17 mouse cellular contexts compared by ENCODE assay signal in the genomic region with DNA sequence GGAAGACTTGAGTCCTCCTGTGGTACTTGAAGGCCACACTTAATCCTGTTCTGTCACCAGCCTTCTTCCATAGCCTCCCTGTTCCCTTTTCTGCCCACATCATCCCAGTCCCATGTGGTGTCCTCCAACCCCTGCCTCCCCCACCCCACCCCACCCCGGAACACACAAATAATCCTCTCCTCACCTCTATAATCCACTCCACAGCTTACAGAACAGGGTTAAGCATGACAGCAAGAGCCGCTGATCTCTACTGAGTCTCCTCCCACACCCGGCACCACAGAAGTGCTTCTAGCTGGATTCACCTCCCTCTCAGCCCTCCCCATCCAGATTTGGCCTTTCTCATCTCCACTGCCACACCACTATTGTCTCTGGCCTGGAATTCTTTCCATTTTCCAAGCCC. TPM values are rescaled to one million over a fixed set of nuclear protein-coding genes. Genes with fewer than 3 reads are reported as not detected.
DNase-seq lines count a peak whose midpoint lies in the region; ATAC-seq and TF ChIP-seq lines count a peak whose summit lies in the region.
"Had no signal": no experiment of that assay in that cellular context is flagged by ENCODE, and none has a peak within 500 bp of the region (broad histone marks: within the 10 kb centered on the region; RNA-seq: fewer than 3 reads in every experiment).

No protein-coding gene starts in this region.

- peaks cover 74% of the 10 kb centered on the region for H3K27me3 ChIP-seq in hindbrain, embryonic 12.5 days
- H3K27me3 ChIP-seq in hindbrain, postnatal 0 days (ENCODE audit: insufficient read depth, low read length) = peaks cover 32% of the 10 kb centered on the region
- peaks cover 71% of the 10 kb centered on the region for H3K27me3 ChIP-seq in midbrain, embryonic 13.5 days
- peaks cover 47% of the 10 kb centered on the region for H3K27me3 ChIP-seq in midbrain, embryonic 16.5 days (ENCODE audit: control insufficient read depth, insufficient read depth, low read depth, low read length)

- H3K4me1 ChIP-seq in hindbrain, embryonic 12.5 days = peaks cover 66% of the 10 kb centered on the region
- no peaks in the 10 kb centered on the region; the same call in 1 of the 2 replicates for H3K4me1 ChIP-seq in hindbrain, postnatal 0 days (ENCODE audit: insufficient read depth, low read length)
- H3K4me1 ChIP-seq in midbrain, embryonic 13.5 days (replicated peaks) = peaks cover 42% of the 10 kb centered on the region
- H3K4me1 ChIP-seq in midbrain, embryonic 16.5 days (ENCODE audit: control insufficient read depth, insufficient read depth, low read length) = peaks cover 25% of the 10 kb centered on the region

- H3K36me3 ChIP-seq in hindbrain, embryonic 12.5 days = no peaks in the 10 kb centered on the region
- no peaks in the 10 kb centered on the region for H3K36me3 ChIP-seq in hindbrain, postnatal 0 days (ENCODE audit: insufficient read depth, low read length)
- no peaks in the 10 kb centered on the region for H3K36me3 ChIP-seq in midbrain, embryonic 13.5 days
- no peaks in the 10 kb centered on the region for H3K36me3 ChIP-seq in midbrain, embryonic 16.5 days (ENCODE audit: control insufficient read depth, insufficient read depth, low read length)
- H3K36me3 ChIP-seq: heart, embryonic 15.5 days; limb, embryonic 12.5 days; liver, embryonic 15.5 days had no signal

- no peak for TF ChIP-seq CTCF in hindbrain, postnatal 0 days (IDR thresholded peaks at IDR 0.05; ENCODE audit: low read depth)

- peak overlapping the region; percentile 29; the same call in 1 of the 2 replicates for H3K4me2 ChIP-seq in hindbrain, embryonic 12.5 days (replicated peaks)
- H3K4me2 ChIP-seq in hindbrain, postnatal 0 days (ENCODE audit: low read depth, low read length) = no peak overlapping the region
- no peak overlapping the region for H3K4me2 ChIP-seq in midbrain, embryonic 13.5 days (replicated peaks)
- H3K4me2 ChIP-seq in midbrain, embryonic 16.5 days (ENCODE audit: low read length) = no peak overlapping the region
- H3K4me2 ChIP-seq: limb, embryonic 12.5 days; liver, embryonic 15.5 days had no signal

- peak overlapping the region; percentile 79 for H3K27ac ChIP-seq in hindbrain, embryonic 12.5 days
- no peak overlapping the region for H3K27ac ChIP-seq in hindbrain, postnatal 0 days
- H3K27ac ChIP-seq in midbrain, embryonic 13.5 days = 0 out of 2 replicates have a peak overlapping the region, but pooled peaks have one; percentile 41
- no peak overlapping the region for H3K27ac ChIP-seq in midbrain, embryonic 16.5 days (ENCODE audit: low read length)
- H3K27ac ChIP-seq: heart, embryonic 15.5 days; limb, embryonic 12.5 days; liver, embryonic 15.5 days had no signal

- WGBS in hindbrain, embryonic 12.5 days = 37% methylated on average over 3 of the region's 3 CpGs
- WGBS in hindbrain, postnatal 0 days = 34% methylated on average over 3 of the region's 3 CpGs
- WGBS in midbrain, embryonic 13.5 days = 18% methylated on average over 3 of the region's 3 CpGs
- WGBS in midbrain, embryonic 16.5 days = 8% methylated on average over 3 of the region's 3 CpGs

- H3K9me3 ChIP-seq in hindbrain, embryonic 12.5 days (replicated peaks) = no peaks in the 10 kb centered on the region
- H3K9me3 ChIP-seq in hindbrain, postnatal 0 days (ENCODE audit: low read length) = no peaks in the 10 kb centered on the region
- H3K9me3 ChIP-seq in midbrain, embryonic 13.5 days = no peaks in the 10 kb centered on the region
- no peaks in the 10 kb centered on the region for H3K9me3 ChIP-seq in midbrain, embryonic 16.5 days (replicated peaks; ENCODE audit: control insufficient read depth, low read length, poor library complexity, severe bottlenecking)
- H3K9me3 ChIP-seq: heart, embryonic 15.5 days; liver, embryonic 15.5 days had no signal

- DNase-seq in hindbrain, postnatal 0 days (ENCODE audit: low spot score) = no peak
- DNase-seq in neural tube, embryonic 10.5 days (ENCODE audit: extremely low spot score, low spot score) = peak; percentile 36
- DNase-seq in thymus, postnatal 25 days = no peak
- no peak for DNase-seq in cerebellum, postnatal 4 days (ENCODE audit: low spot score in 2 of 2)
- DNase-seq: adrenal gland, adult 8-10 months; cerebellum, adult 11 months; cerebellum, postnatal 14 days; forebrain, postnatal 0 days; heart, adult 18-20 months; thymus, postnatal 36 days had no signal

- peak overlapping the region; percentile 36; the same call in 1 of the 2 replicates for H3K9ac ChIP-seq in hindbrain, embryonic 12.5 days
- no peak overlapping the region for H3K9ac ChIP-seq in hindbrain, postnatal 0 days (replicated peaks; ENCODE audit: low read length)
- H3K9ac ChIP-seq in midbrain, embryonic 13.5 days (replicated peaks) = no peak overlapping the region
- no peak overlapping the region for H3K9ac ChIP-seq in midbrain, embryonic 16.5 days (ENCODE audit: low read depth, low read length)
- H3K9ac ChIP-seq: forebrain, postnatal 0 days; heart, embryonic 15.5 days; limb, embryonic 12.5 days; liver, embryonic 15.5 days had no signal

- H3K4me3 ChIP-seq in hindbrain, embryonic 12.5 days = peak overlapping the region; percentile 9; the same call in 1 of the 2 replicates
- no peak overlapping the region for H3K4me3 ChIP-seq in hindbrain, postnatal 0 days (ENCODE audit: low read length)
- H3K4me3 ChIP-seq in midbrain, embryonic 13.5 days (replicated peaks) = no peak overlapping the region
- no peak overlapping the region for H3K4me3 ChIP-seq in midbrain, embryonic 16.5 days (ENCODE audit: low read depth, low read length)
- H3K4me3 ChIP-seq: liver, embryonic 15.5 days had no signal

- no peak for ATAC-seq in hindbrain, embryonic 12.5 days (ENCODE audit: low FRiP score)
- no peak for ATAC-seq in hindbrain, postnatal 0 days
- no peak for ATAC-seq in midbrain, embryonic 13.5 days
- ATAC-seq in midbrain, embryonic 16.5 days = no peak
- ATAC-seq: forebrain, postnatal 0 days; lung, postnatal 0 days had no signal

RNA-seq across cellular contexts. Expression of a gene that starts 0.9 kb away (rescaled TPM):
- polyA plus RNA-seq in hindbrain, embryonic 12.5 days (2016; fragmentation: Nextera tagmentation; extraction: Ambion mirVana) = 31.3 and 34.4 TPM in 2 replicates
- total RNA-seq in hindbrain, postnatal 0 days (2014; rRNA removed) = 22.7 and 40.1 TPM in 2 replicates
- 11.9 and 13.2 TPM in 2 replicates for polyA plus RNA-seq in hindbrain, postnatal 0 days (2015; fragmentation: Nextera tagmentation; extraction: Ambion mirVana)
- polyA plus RNA-seq in midbrain, embryonic 13.5 days (2015; fragmentation: Nextera tagmentation; extraction: Ambion mirVana) = 26.8 and 27.7 TPM in 2 replicates
- 24.3 and 25.5 TPM in 2 replicates for polyA plus RNA-seq in midbrain, embryonic 16.5 days (2015; fragmentation: Nextera tagmentation; extraction: Ambion mirVana)

Comparison
In these comparisons a context has a peak if more than half of its experiments do, and no peak if none do; other contexts are left out.
1. H3K27ac ChIP-seq: peak in hindbrain, embryonic 12.5 days (single experiment) and midbrain, embryonic 13.5 days (single experiment); none in hindbrain, postnatal 0 days (single experiment) and midbrain, embryonic 16.5 days (single experiment).